Mouse (Mus musculus) heart, postnatal 0 days (tissue): ENCODE results near the gene Lcn8.
A peak's percentile ranks its signal among the peaks of the same experiment; 100 is the strongest.

Experiments used
- CTCF ChIP-seq: IDR thresholded peaks from 2 replicates; pipeline ENCODE4 v1.5.1; 2016; ENCODE audit warnings: antibody characterized with exemption, control low read depth, low read depth
- EP300 ChIP-seq: IDR thresholded peaks from 2 replicates; pipeline ENCODE4 v1.6.1; 2016; ENCODE audit warnings: antibody characterized with exemption, low read depth

DNA sequence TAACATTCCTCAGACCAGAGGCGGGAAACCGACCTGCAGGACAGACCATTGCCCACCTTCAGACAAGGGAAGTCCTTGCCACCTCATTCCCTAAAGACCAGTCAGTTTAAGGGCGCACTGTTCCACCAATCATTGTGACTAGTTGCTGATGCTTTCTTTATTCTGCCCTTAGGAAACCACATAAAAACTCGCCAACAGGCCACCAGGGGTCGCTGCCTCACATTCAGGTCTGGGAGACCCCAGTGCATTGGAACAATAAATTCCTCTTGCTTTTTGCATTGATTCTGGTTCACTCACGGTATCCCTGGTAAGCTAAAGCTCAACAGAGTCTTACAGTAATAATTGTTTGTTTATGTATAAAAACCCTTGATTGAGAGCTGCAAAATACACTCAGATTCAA, 13.0 kb upstream of the Lcn8 start:
- TF ChIP-seq CTCF (peak; percentile 50), EP300 (no peak)
